Mouse (Mus musculus) CH12.LX (cell line): ENCODE measurements at regions not wholly inside any gene's neighbourhood (a gene's known extent, or its start where the extent isn't known, plus 50 kb on each side); places are given as distances from the start of the nearest gene placed in this dataset.

ENCODE experiments used
- DNase-seq: peaks from one replicate; pipeline ENCODE4 v3.0.0-alpha.2; 2013; ENCODE audit errors: extremely low read depth
- H3K27ac ChIP-seq: 2 replicates; pipeline ENCODE4 v1.5.1; 2012; ENCODE audit warnings: low read depth, mild to moderate bottlenecking, control low read depth, moderate library complexity; ENCODE audit not compliant: insufficient read depth
- H3K27me3 ChIP-seq: replicated peaks from 2 replicates; pipeline ENCODE3; 2012; ENCODE audit warnings: inconsistent platforms
- H3K36me3 ChIP-seq, 2 experiments: replicated peaks in 1 of 2; 2 replicates each; pipeline versions ENCODE3 to v1.6.1; 2012; ENCODE audit warnings: inconsistent platforms in 1 of 2, low read length in 1 of 2, mild to moderate bottlenecking in 1 of 2, mixed read lengths in 1 of 2, moderate library complexity in 1 of 2; ENCODE audit not compliant: control insufficient read depth in 1 of 2, insufficient read depth in 1 of 2
- H3K4me1 ChIP-seq, 2 experiments: 2 replicates each; pipeline ENCODE4 v1.6.1; 2012; ENCODE audit warnings: inconsistent platforms in 1 of 2, moderate library complexity in 1 of 2; ENCODE audit not compliant: insufficient read depth in 2 of 2, control insufficient read depth in 1 of 2
- H3K4me2 ChIP-seq: 2 replicates; pipeline ENCODE4 v1.6.1; 2012; ENCODE audit warnings: low read depth, mild to moderate bottlenecking, control low read depth; ENCODE audit not compliant: poor library complexity, insufficient read depth, severe bottlenecking
- H3K4me3 ChIP-seq, 3 experiments: fragments of 150-350 bp in 1 of 3; sonication (generic) in 1 of 3; replicated peaks in 1 of 3; 2 replicates each; pipeline versions ENCODE3 to v1.5.1; 2011 to 2012; ENCODE audit warnings: low read depth in 2 of 3, low read length in 2 of 3, mild to moderate bottlenecking in 2 of 3, moderate library complexity in 2 of 3, control low read depth in 1 of 3, improper control_type of control experiment in 1 of 3, inconsistent platforms in 1 of 3, mixed read lengths in 1 of 3; ENCODE audit not compliant: poor library complexity in 1 of 3
- H3K79me2 ChIP-seq: replicated peaks from 2 replicates; pipeline ENCODE4 v1.6.1; 2012; ENCODE audit warnings: mild to moderate bottlenecking, moderate library complexity; ENCODE audit not compliant: control insufficient read depth, poor library complexity, insufficient read depth, severe bottlenecking; ENCODE audit errors: extremely low read depth
- H3K9ac ChIP-seq: 2 replicates; pipeline ENCODE4 v1.6.1; 2012; ENCODE audit warnings: low read depth, mild to moderate bottlenecking, control low read depth, moderate library complexity; ENCODE audit not compliant: insufficient read depth
- H3K9me3 ChIP-seq: replicated peaks from 2 replicates; pipeline ENCODE3; 2012; ENCODE audit warnings: low read length, inconsistent platforms, mixed read lengths
- CHD1 ChIP-seq: IDR thresholded peaks from 2 replicates; pipeline ENCODE4 v1.6.1; 2012; ENCODE audit warnings: low read depth, low read length, improper control_type of control experiment, inconsistent platforms
- CHD2 ChIP-seq: IDR thresholded peaks from 2 replicates; pipeline ENCODE4 v1.6.1; 2011; ENCODE audit warnings: low read length, improper control_type of control experiment
- E2F4 ChIP-seq: IDR thresholded peaks from 2 replicates; pipeline ENCODE4 v1.6.1; 2011; ENCODE audit warnings: low read depth, low read length, improper control_type of control experiment; ENCODE audit not compliant: insufficient replicate concordance
- EP300 ChIP-seq: IDR thresholded peaks from 2 replicates; pipeline ENCODE4 v1.6.1; 2011; ENCODE audit warnings: low read length, improper control_type of control experiment
- JUN ChIP-seq: IDR thresholded peaks from 2 replicates; pipeline ENCODE4 v1.6.1; 2011; ENCODE audit warnings: low read depth, mild to moderate bottlenecking, low read length, improper control_type of control experiment, moderate library complexity; ENCODE audit not compliant: insufficient read depth
- KAT2A ChIP-seq: IDR thresholded peaks from 2 replicates; pipeline ENCODE4 v1.6.1; 2012; ENCODE audit warnings: low read length, improper control_type of control experiment, inconsistent platforms; ENCODE audit not compliant: insufficient replicate concordance
- MAFK ChIP-seq: IDR thresholded peaks from 2 replicates; pipeline ENCODE4 v1.6.1; 2011; ENCODE audit warnings: low read length, improper control_type of control experiment; ENCODE audit not compliant: insufficient replicate concordance
- MAZ ChIP-seq: IDR thresholded peaks from 2 replicates; pipeline ENCODE4 v1.6.1; 2012; ENCODE audit warnings: low read depth, mild to moderate bottlenecking, inconsistent platforms, low read length, improper control_type of control experiment, moderate library complexity
- MXI1 ChIP-seq: IDR thresholded peaks from 2 replicates; pipeline ENCODE4 v1.6.1; 2011; ENCODE audit warnings: mild to moderate bottlenecking, low read depth, low read length, improper control_type of control experiment
- NRF1 ChIP-seq: IDR thresholded peaks from 2 replicates; pipeline ENCODE4 v1.6.1; 2014; ENCODE audit warnings: low read depth, mild to moderate bottlenecking, inconsistent platforms, low read length, improper control_type of control experiment, moderate library complexity
- POLR2AphosphoS2 ChIP-seq: IDR thresholded peaks from 2 replicates; pipeline ENCODE4 v1.6.1; 2011; ENCODE audit warnings: low read depth, low read length, improper control_type of control experiment
- RAD21 ChIP-seq: IDR thresholded peaks from 2 replicates; pipeline ENCODE4 v1.6.1; 2011; ENCODE audit warnings: low read depth, mild to moderate bottlenecking, low read length, improper control_type of control experiment, moderate library complexity
- SIN3A ChIP-seq: IDR thresholded peaks from 2 replicates; pipeline ENCODE4 v1.6.1; 2012; ENCODE audit warnings: low read length, improper control_type of control experiment, inconsistent platforms
- SMC3 ChIP-seq: IDR thresholded peaks from 2 replicates; pipeline ENCODE4 v1.6.1; 2011; ENCODE audit warnings: low read depth, low read length, improper control_type of control experiment
- TBP ChIP-seq: conservative IDR thresholded peaks from 2 replicates; pipeline ENCODE4 v1.6.1; 2011; ENCODE audit warnings: low read depth, low read length, improper control_type of control experiment
- USF1 ChIP-seq: IDR thresholded peaks from 2 replicates; pipeline ENCODE4 v1.6.1; 2014; ENCODE audit warnings: low read depth, mild to moderate bottlenecking, inconsistent platforms, low read length, improper control_type of control experiment
- USF2 ChIP-seq: conservative IDR thresholded peaks from 2 replicates; pipeline ENCODE4 v1.6.1; 2011; ENCODE audit warnings: low read depth, low read length, improper control_type of control experiment
- ZC3H11A ChIP-seq: IDR thresholded peaks from 2 replicates; pipeline ENCODE4 v1.6.1; 2012; ENCODE audit warnings: low read depth, mild to moderate bottlenecking, inconsistent platforms, low read length, improper control_type of control experiment
- ZMIZ1 ChIP-seq: IDR thresholded peaks from 2 replicates; pipeline ENCODE4 v1.6.1; 2012; ENCODE audit warnings: low read depth, mild to moderate bottlenecking, inconsistent platforms, low read length, improper control_type of control experiment
- dilution Hi-C: fragments of 300-500 bp; cut with MboI; formaldehyde crosslinking; loops from 2 replicates; pipeline ENCODE4 v1.14.3; 2020; ENCODE audit warnings: low sequenced_read_pairs; ENCODE audit not compliant: extremely low pct_unique_long_range_greater_than_20kb, extremely low pct_ligation_motif_present
- in situ Hi-C: fragments of 300-500 bp; cut with MboI; formaldehyde crosslinking; loops from 3 replicates; pipeline ENCODE4 v1.14.3; 2019; ENCODE audit warnings: low sequenced_read_pairs, low pct_ligation_motif_present, low pct_unique_long_range_greater_than_20kb, mixed read lengths

- no peaks in the 10 kb centered on the region for H3K36me3 ChIP-seq
- no peaks in the 10 kb centered on the region for H3K79me2 ChIP-seq
- dilution Hi-C loops = no loop called here
- no peaks in the 10 kb centered on the region for H3K27me3 ChIP-seq
- H3K4me3 ChIP-seq = no peak overlapping the region
- H3K4me1 ChIP-seq = no peaks in the 10 kb centered on the region
- no peak overlapping the region for H3K27ac ChIP-seq
- no peak for DNase-seq
- no peaks in the 10 kb centered on the region for H3K9me3 ChIP-seq
- in situ Hi-C loops = no loop called here
- H3K9ac ChIP-seq = no peak overlapping the region
- no peak for TF ChIP-seq ZMIZ1
- no peak overlapping the region for H3K4me2 ChIP-seq
Measured at GRCm38 (mm10) chr13:6201516-6201915, 340.2 kb downstream of the Klf6 start.

- Histone ChIP-seq H3K4me2 (no peak overlapping the region), H3K79me2 (no peaks in the 10 kb centered on the region), H3K4me1 (no peaks in the 10 kb centered on the region), H3K4me3 (no peak overlapping the region), H3K36me3 (no peaks in the 10 kb centered on the region), H3K9ac (no peak overlapping the region), H3K27ac (no peak overlapping the region), H3K27me3 (no peaks in the 10 kb centered on the region)
- no peak for DNase-seq
- in situ Hi-C loops = no loop called here
- dilution Hi-C loops = no loop called here
- TF ChIP-seq E2F4 = no peak
- TF ChIP-seq SIN3A = no peak
- TF ChIP-seq TBP = no peak
- no peak for TF ChIP-seq NRF1
- TF ChIP-seq MAZ = no peak
- TF ChIP-seq POLR2AphosphoS2 = no peak
- no peak for TF ChIP-seq CHD2
- TF ChIP-seq CHD1 = no peak
- no peak for TF ChIP-seq MXI1
- TF ChIP-seq SMC3 = no peak
- TF ChIP-seq RAD21 = no peak
- no peak for TF ChIP-seq MAFK
- no peak for TF ChIP-seq USF2
- TF ChIP-seq KAT2A = no peak
- TF ChIP-seq JUN = no peak
- no peak for TF ChIP-seq ZC3H11A
- TF ChIP-seq USF1 = no peak
- TF ChIP-seq EP300 = no peak
- TF ChIP-seq, all 38 proteins: peak for 0
- H3K9me3 ChIP-seq = no peaks in the 10 kb centered on the region
Measured at GRCm38 (mm10) chr13:6204801-6205200, 343.1 kb upstream of the Pitrm1 start.
